Mouse (Mus musculus) midbrain, embryonic 11.5 days (tissue): Measurements from ENCODE around the gene Nrk. TPM values are rescaled to one million over a fixed set of nuclear protein-coding genes. Genes with fewer than 3 reads are reported as not detected.

Experiments used
- polyA plus RNA-seq: library from polyadenylated mRNA; unstranded; fragments of >200 nt; fragmentation: Nextera tagmentation; extraction: Ambion mirVana; gene quantifications from 2 replicates; pipeline ENCODE4 v1.2.1, GENCODE M21; 2014

The Nrk gene
- polyA plus RNA-seq, 1 experiment from 2014 or later = 1.6 TPM

Other genes with a start within 250 kb of the Nrk start
- not detected in 2 replicates for gene Serpina7, start 170.8 kb downstream of the Nrk start, polyA plus RNA-seq
- not detected in 2 replicates for gene 4930513O06Rik, start 171.8 kb downstream of the Nrk start, polyA plus RNA-seq